Comparison of ENCODE assay signal across 1 mouse cellular context in genomic region chr4:141362937-141363548, GRCm38 (mm10).
TF ChIP-seq lines count a peak whose summit lies in the region.

No protein-coding gene starts in this region.

TF ChIP-seq in CH12.LX, 34 proteins besides CTCF, POLR2A, EP300 and RAD21 (continued from another document):
- TF ChIP-seq MAX (IDR thresholded peaks at IDR 0.05; ENCODE audit: low read length) (peak; percentile 27; the same call in 1 of the 2 replicates), ZC3H11A (IDR thresholded peaks at IDR 0.05; ENCODE audit: low read depth, low read length) (peak; percentile 89), ELF1 (IDR thresholded peaks at IDR 0.05; ENCODE audit: low read depth, low read length) (peak; percentile 34; the same call in 1 of the 2 replicates), NRF1 (IDR thresholded peaks at IDR 0.05; ENCODE audit: low read depth, low read length) (no peak), SMC3 (IDR thresholded peaks at IDR 0.05; ENCODE audit: low read depth, low read length) (peak; percentile 97), MYC (IDR thresholded peaks at IDR 0.05; ENCODE audit: low read depth, low read length) (peak; percentile 54; the same call in 1 of the 2 replicates), MXI1 (IDR thresholded peaks at IDR 0.05; ENCODE audit: low read depth, low read length) (no peak), NELFE (IDR thresholded peaks at IDR 0.05; ENCODE audit: low read depth, low read length) (peak; percentile 58; the same call in 1 of the 2 replicates), MEF2A (IDR thresholded peaks at IDR 0.05; ENCODE audit: borderline replicate concordance, low read depth, low read length) (peak; percentile 32; the same call in 1 of the 2 replicates)
